Mouse (Mus musculus) midbrain, embryonic 10.5 days (tissue): ENCODE results near the gene Cipc. TPM values are rescaled to one million over a fixed set of nuclear protein-coding genes. Genes with fewer than 3 reads are reported as not detected.

Experiments
- DNase-seq: peaks from one replicate; pipeline ENCODE4 v3.0.0-alpha.2; 2017; ENCODE audit warnings: low spot score
- H3K27ac ChIP-seq: fragments of 300-500 bp; sonication (generic); replicated peaks from 2 replicates; pipeline ENCODE4 v1.5.1; 2016; ENCODE audit warnings: mild to moderate bottlenecking
- H3K27me3 ChIP-seq: fragments of 300-500 bp; sonication (generic); 2 replicates; pipeline ENCODE4 v1.6.1; 2016; ENCODE audit warnings: low read depth, mild to moderate bottlenecking; ENCODE audit not compliant: poor library complexity, severe bottlenecking
- H3K36me3 ChIP-seq: fragments of 300-500 bp; sonication (generic); 2 replicates; pipeline ENCODE4 v1.6.1; 2016; ENCODE audit warnings: mild to moderate bottlenecking, moderate library complexity
- H3K4me1 ChIP-seq: fragments of 300-500 bp; sonication (generic); 2 replicates; pipeline ENCODE4 v1.6.1; 2016
- H3K4me3 ChIP-seq: fragments of 300-500 bp; sonication (generic); 2 replicates; pipeline ENCODE4 v1.5.1; 2016; ENCODE audit warnings: mild to moderate bottlenecking, moderate library complexity
- H3K9me3 ChIP-seq: fragments of 300-500 bp; sonication (generic); replicated peaks from 2 replicates; pipeline ENCODE4 v1.6.1; 2016; ENCODE audit warnings: mild to moderate bottlenecking
- WGBS: fragments of 180-500 bp; shearing (Covaris S2); methylation state at CpG from one replicate; pipeline ENCODE4 v1.1.7; 2016; 5-methylcytosine and 5-hydroxymethylcytosine counted together
- polyA plus RNA-seq: library from polyadenylated mRNA; unstranded; fragments of >200 nt; fragmentation: Nextera tagmentation; extraction: Ambion mirVana; gene quantifications from 2 replicates; pipeline ENCODE4 v1.2.1, GENCODE M21; 2016

The Cipc gene
- polyA plus RNA-seq, 1 experiment from 2014 or later, result 33.2 TPM

DNA sequence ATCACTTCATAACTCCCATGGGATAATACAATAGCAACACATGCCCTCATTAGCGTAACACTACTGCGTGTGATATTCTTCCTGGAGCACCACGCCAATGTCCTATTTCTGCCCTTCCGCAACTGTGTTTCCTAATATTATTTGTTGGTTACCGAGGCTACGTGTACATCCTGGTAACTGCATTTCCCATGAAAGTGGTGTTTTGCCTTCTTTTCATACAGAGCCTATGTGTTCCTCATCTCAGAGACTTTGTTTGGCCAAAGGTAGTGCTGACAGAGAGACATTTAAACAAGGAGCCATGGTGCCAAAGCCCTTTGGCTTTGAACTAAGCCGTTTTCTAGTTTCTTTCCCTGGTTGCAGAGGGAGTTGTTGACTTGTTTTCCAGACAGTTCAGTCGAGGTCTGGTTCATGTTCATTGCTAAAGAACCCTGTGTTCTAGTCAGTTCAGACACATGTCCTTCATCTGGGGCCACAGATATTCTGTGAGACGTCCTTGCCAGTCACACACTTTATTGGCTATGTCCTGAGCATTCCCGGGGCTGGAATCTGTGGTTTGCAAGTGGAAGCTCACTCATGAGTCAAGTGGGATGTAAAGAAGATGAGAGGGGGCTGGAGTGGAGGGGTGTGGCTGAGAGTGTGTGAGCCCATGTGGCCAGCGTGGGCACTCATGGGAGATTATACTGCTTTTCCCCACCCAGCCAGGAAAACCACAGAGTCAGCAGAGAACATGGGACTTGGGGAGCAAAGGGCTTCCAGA, 10.1 kb upstream of the Cipc start:
- H3K27me3 ChIP-seq, result peaks cover 18% of the 10 kb centered on the region
- H3K4me1 ChIP-seq, result peaks cover 32% of the 10 kb centered on the region
- whole genome bisulfite sequencing, result 88% methylated on average over 11 of the region's 11 CpGs
- no peak for DNase-seq
- no peaks in the 10 kb centered on the region for H3K9me3 ChIP-seq
- no peaks in the 10 kb centered on the region for H3K36me3 ChIP-seq
- H3K27ac ChIP-seq, result no peak overlapping the region
- no peak overlapping the region for H3K4me3 ChIP-seq

- Histone ChIP-seq H3K27ac (no peak overlapping the region), H3K36me3 (no peaks in the 10 kb centered on the region), H3K4me3 (no peak overlapping the region), H3K27me3 (peaks cover 17% of the 10 kb centered on the region), H3K9me3 (0 out of 2 replicates have a peak, but pooled peaks cover 6% of the 10 kb centered on the region), H3K4me1 (peaks cover 33% of the 10 kb centered on the region)
- 71% methylated on average over 9 of the region's 9 CpGs for WGBS
- DNase-seq, result no peak
These were observed 8.3 kb upstream of the Cipc start for GRCm38 (mm10) chr12:86938571-86938970.

DNA sequence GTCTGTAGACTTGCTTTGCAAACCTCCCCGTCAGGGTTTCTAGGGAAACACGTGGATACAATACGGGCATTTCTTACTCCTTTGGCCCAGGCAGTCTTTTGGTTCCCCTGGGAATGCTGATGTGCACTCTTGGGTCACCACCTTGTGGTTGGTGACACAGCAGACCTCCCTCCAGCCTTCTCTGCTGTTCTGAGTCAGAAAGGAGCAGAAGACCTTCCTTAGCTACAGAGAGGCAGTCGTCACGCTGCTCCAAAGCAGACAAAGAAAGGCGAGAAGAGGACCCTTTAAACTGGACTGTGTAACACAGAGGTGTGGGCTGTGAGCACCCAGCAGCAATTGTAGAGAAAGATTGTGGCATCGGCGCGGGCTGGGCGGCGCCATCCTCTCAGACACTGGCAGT, 5.7 kb upstream of the Cipc start:
- Histone ChIP-seq H3K27ac (peak overlapping the region; percentile 83), H3K36me3 (no peaks in the 10 kb centered on the region), H3K4me1 (peaks cover 49% of the 10 kb centered on the region), H3K4me3 (peak overlapping the region; percentile 21; the same call in 1 of the 2 replicates), H3K27me3 (peaks cover 11% of the 10 kb centered on the region), H3K9me3 (0 out of 2 replicates have a peak, but pooled peaks cover 6% of the 10 kb centered on the region)
- DNase-seq, result peak; percentile 47
- WGBS, result 27% methylated on average over 11 of the region's 11 CpGs

DNA sequence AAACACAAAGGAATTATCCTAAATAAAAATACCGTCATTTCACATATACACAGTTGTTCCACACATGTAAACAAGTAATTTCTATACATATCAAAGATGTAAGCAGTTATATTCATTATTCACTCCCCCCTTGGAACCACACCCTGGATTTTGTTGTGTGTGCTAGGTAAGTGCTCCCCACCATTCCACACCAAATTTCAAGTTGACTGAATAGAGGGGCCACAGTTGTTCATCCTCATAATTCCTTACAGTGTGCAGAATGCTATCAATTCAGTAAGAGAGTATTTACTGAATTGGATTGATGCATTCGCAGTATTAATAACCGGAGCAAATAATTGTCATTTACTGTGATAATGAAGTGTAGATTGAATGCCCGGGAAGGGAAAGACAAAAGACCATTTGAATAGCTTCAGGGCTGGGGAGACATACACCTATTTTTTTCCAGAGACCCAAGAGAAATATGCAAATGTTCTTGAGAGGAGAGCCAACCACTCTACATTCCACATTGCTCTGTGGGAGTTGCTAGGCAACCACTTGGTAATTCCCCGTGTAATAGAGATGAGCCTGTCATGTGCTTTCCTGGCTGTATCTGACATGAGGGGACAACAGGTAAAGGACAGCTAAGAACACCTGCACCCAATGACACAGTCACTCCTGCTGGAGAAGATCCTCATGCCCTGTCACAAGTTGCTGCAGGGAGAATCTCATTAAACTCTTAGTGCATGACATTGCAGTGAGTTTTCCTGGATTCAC, 4.9 kb upstream of the Cipc start:
- H3K27ac ChIP-seq, result peak overlapping the region; percentile 83
- DNase-seq, result peak; percentile 79
- H3K4me3 ChIP-seq, result peak overlapping the region; percentile 23
- H3K36me3 ChIP-seq, result no peaks in the 10 kb centered on the region
- H3K9me3 ChIP-seq, result 0 out of 2 replicates have a peak, but pooled peaks cover 6% of the 10 kb centered on the region
- WGBS, result 33% methylated on average over 5 of the region's 5 CpGs
- H3K27me3 ChIP-seq, result peaks cover 6% of the 10 kb centered on the region
- peaks cover 53% of the 10 kb centered on the region for H3K4me1 ChIP-seq

DNA sequence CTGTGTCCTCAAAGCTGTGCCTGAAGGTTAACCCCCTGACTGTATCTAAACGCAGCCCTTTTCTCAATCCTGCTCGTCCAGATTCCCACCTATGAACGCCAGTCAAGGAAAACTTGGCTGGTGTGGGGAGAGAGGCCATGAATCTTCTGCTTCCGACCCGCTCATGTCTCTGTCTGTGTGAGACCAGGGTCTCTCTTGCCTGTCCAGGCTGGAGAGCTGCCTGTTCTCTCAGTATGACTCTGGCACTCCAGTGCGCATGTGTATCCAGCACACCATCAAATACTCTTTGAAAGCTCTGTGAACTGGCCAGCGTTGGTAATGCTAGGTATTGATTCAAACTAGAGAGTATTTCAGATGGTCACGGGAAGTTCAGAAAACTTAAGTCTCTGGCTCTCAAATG, 3.4 kb upstream of the Cipc start:
- Histone ChIP-seq H3K4me1 (peaks cover 67% of the 10 kb centered on the region), H3K4me3 (no peak overlapping the region), H3K36me3 (no peaks in the 10 kb centered on the region), H3K9me3 (0 out of 2 replicates have a peak, but pooled peaks cover 6% of the 10 kb centered on the region), H3K27ac (peak overlapping the region; percentile 83), H3K27me3 (peaks cover 5% of the 10 kb centered on the region; the same call in 1 of the 2 replicates)
- DNase-seq, result no peak
- WGBS, result 90% methylated on average over 8 of the region's 8 CpGs

GRCm38 (mm10) chr12:86945126-86945525, 1.7 kb upstream of the Cipc start:
- Histone ChIP-seq H3K4me1 (peaks cover 83% of the 10 kb centered on the region), H3K27me3 (peaks cover 5% of the 10 kb centered on the region; the same call in 1 of the 2 replicates), H3K36me3 (no peaks in the 10 kb centered on the region), H3K4me3 (no peak overlapping the region), H3K27ac (no peak overlapping the region), H3K9me3 (0 out of 2 replicates have a peak, but pooled peaks cover 6% of the 10 kb centered on the region)
- DNase-seq, result peak; percentile 48
- WGBS, result 5% methylated on average over 4 of the region's 4 CpGs

DNA sequence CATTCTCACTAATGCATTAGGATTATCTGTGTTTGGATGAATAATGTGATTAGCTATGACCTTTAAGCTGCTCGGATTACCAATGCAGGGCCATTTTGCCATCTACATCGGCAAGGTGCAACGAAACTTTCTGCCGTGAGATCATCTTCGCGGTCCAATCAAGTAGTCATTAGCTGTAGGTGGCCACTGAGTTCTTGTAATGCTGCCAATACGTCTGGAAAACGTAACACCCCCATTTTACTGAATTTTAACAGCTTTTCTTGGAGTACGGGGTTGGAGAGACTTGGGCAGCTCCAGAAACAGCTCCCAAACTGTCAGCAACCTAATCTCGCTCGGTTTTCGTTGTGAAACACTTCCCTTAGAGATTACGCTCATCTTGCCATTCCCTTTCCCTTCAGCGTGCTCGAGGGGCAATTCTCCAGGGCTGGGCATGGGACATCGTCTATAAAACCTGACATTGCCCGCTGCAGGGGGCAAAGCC, 502 bp upstream of the Cipc start:
- WGBS, result under 1% methylated on average over 17 of the region's 17 CpGs
- DNase-seq, result no peak
- peaks cover 78% of the 10 kb centered on the region for H3K4me1 ChIP-seq
- peaks cover 5% of the 10 kb centered on the region; the same call in 1 of the 2 replicates for H3K27me3 ChIP-seq
- H3K36me3 ChIP-seq, result 0 out of 2 replicates have a peak, but pooled peaks cover 5% of the 10 kb centered on the region
- H3K4me3 ChIP-seq, result peak overlapping the region; percentile 73
- peak overlapping the region; percentile 99 for H3K27ac ChIP-seq
- 0 out of 2 replicates have a peak, but pooled peaks cover 6% of the 10 kb centered on the region for H3K9me3 ChIP-seq

GRCm38 (mm10) chr12:86947681-86948401, 998 bp downstream of the Cipc start:
- Histone ChIP-seq H3K27me3 (peaks cover 5% of the 10 kb centered on the region; the same call in 1 of the 2 replicates), H3K36me3 (peaks cover 13% of the 10 kb centered on the region), H3K4me3 (peak overlapping the region; percentile 73), H3K27ac (peak overlapping the region; percentile 99), H3K4me1 (peaks cover 72% of the 10 kb centered on the region), H3K9me3 (0 out of 2 replicates have a peak, but pooled peaks cover 6% of the 10 kb centered on the region)
- 23% methylated on average over 26 of the region's 26 CpGs for WGBS
- no peak for DNase-seq

DNA sequence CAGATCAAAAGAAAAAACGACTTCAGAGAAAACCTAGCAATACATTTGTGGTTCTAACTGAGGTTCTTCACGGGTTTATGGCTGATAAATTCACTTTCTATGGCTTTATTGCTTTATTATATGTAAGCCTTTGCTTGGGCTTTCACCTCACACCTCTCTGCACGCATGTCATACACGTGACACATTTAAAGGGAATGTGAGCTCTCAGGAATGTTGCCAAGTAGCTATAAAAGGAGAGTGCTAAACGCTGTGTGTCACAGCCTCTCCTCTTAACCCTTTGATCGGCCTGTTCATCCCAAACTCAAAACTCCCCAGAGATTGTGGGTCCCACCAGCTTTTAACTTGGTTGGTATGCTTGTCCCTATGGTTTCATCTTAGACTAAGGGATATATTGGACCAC, 1.8 kb downstream of the Cipc start:
- no peak for DNase-seq
- Histone ChIP-seq H3K27ac (no peak overlapping the region), H3K4me1 (peaks cover 65% of the 10 kb centered on the region), H3K4me3 (peak overlapping the region; percentile 73), H3K9me3 (no peaks in the 10 kb centered on the region), H3K27me3 (no peaks in the 10 kb centered on the region; the same call in 1 of the 2 replicates), H3K36me3 (peaks cover 21% of the 10 kb centered on the region)
- WGBS, result 86% methylated on average over 6 of the region's 6 CpGs

DNA sequence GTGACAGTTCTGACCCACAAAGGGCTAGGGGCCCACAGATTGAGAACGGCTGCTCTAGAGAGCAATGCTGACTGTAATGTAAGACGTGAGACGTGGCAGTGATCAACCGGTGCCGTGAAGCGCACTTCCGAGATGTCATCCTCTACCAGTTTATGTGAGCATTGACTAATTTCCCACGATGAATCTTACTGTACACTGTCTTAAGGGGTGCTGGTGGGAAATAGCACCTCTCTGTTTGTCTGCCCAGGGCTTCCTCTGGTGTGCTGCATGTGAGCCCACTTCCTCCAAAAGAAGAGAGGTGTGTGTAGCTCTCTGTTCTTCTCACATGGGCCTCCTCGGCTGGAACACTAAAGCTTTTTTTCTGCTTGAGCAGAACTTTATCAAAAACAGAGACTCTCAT, 2.7 kb downstream of the Cipc start:
- H3K36me3 ChIP-seq, result peaks cover 30% of the 10 kb centered on the region
- H3K4me3 ChIP-seq, result no peak overlapping the region
- 95% methylated on average over 9 of the region's 9 CpGs for WGBS
- no peak overlapping the region for H3K27ac ChIP-seq
- H3K4me1 ChIP-seq, result peaks cover 65% of the 10 kb centered on the region
- DNase-seq, result no peak
- no peaks in the 10 kb centered on the region for H3K9me3 ChIP-seq
- no peaks in the 10 kb centered on the region; the same call in 1 of the 2 replicates for H3K27me3 ChIP-seq

- no peak overlapping the region for H3K27ac ChIP-seq
- WGBS, result 83% methylated on average over 16 of the region's 16 CpGs
These were observed 3.5 kb downstream of the Cipc start for GRCm38 (mm10) chr12:86950161-86950960.

More at GRCm38 (mm10) chr12:86950161-86950960, 3.5 kb downstream of the Cipc start:
- H3K9me3 ChIP-seq, result no peaks in the 10 kb centered on the region
- no peak for DNase-seq
- H3K36me3 ChIP-seq, result peaks cover 38% of the 10 kb centered on the region
- peaks cover 57% of the 10 kb centered on the region for H3K4me1 ChIP-seq
- no peak overlapping the region for H3K4me3 ChIP-seq
- no peaks in the 10 kb centered on the region for H3K27me3 ChIP-seq
